Mouse (Mus musculus) heart, embryonic 11.5 days (tissue): ENCODE results near the gene Gch1. TPM values are rescaled to one million over a fixed set of nuclear protein-coding genes. Genes with fewer than 3 reads are reported as not detected.

Experiments
- ATAC-seq: fragments of 200-750 bp; cut with Nextera tagmentation; replicated peaks from 2 replicates; pipeline ENCODE4 v1.8.0; 2017; ENCODE audit warnings: moderate library complexity; ENCODE audit not compliant: insufficient number of reproducible peaks, low FRiP score, low TSS enrichment
- H3K27ac ChIP-seq: fragments of 300-500 bp; sonication (generic); 2 replicates; pipeline ENCODE4 v1.5.1; 2014; ENCODE audit warnings: mild to moderate bottlenecking, low read depth, low read length
- H3K27me3 ChIP-seq: fragments of 300-500 bp; sonication (generic); 2 replicates; pipeline ENCODE4 v1.6.1; 2014; ENCODE audit warnings: mild to moderate bottlenecking, low read length, mixed read lengths; ENCODE audit not compliant: control insufficient read depth, insufficient read depth
- H3K36me3 ChIP-seq: fragments of 300-500 bp; sonication (generic); 2 replicates; pipeline ENCODE4 v1.6.1; 2014; ENCODE audit warnings: mild to moderate bottlenecking, low read length, moderate library complexity, mixed read lengths; ENCODE audit not compliant: control insufficient read depth, insufficient read depth
- H3K4me1 ChIP-seq: fragments of 300-500 bp; sonication (generic); 2 replicates; pipeline ENCODE4 v1.6.1; 2014; ENCODE audit warnings: low read length; ENCODE audit not compliant: control insufficient read depth, insufficient read depth
- H3K4me2 ChIP-seq: fragments of 300-500 bp; sonication (generic); 2 replicates; pipeline ENCODE4 v1.6.1; 2014; ENCODE audit warnings: mild to moderate bottlenecking, moderate library complexity
- H3K4me3 ChIP-seq: fragments of 300-500 bp; sonication (generic); 2 replicates; pipeline ENCODE4 v1.5.1; 2014; ENCODE audit warnings: low read depth, low read length
- H3K9ac ChIP-seq: fragments of 300-500 bp; sonication (generic); 2 replicates; pipeline ENCODE4 v1.6.1; 2014; ENCODE audit warnings: mild to moderate bottlenecking, low read depth, low read length, moderate library complexity
- H3K9me3 ChIP-seq: fragments of 300-500 bp; sonication (generic); replicated peaks from 2 replicates; pipeline ENCODE4 v1.6.1; 2016; ENCODE audit warnings: low read length; ENCODE audit not compliant: control insufficient read depth
- WGBS: fragments of 180-500 bp; shearing (Covaris S2); extraction: QIAGEN DNeasy Blood & Tissue Kit; methylation state at CpG from one replicate; pipeline ENCODE4 v1.1.7; 2014; ENCODE audit not compliant: insufficient replicate concordance; 5-methylcytosine and 5-hydroxymethylcytosine counted together
- polyA plus RNA-seq: library from polyadenylated mRNA; unstranded; fragments of >200 nt; fragmentation: Nextera tagmentation; extraction: Ambion mirVana; gene quantifications from 2 replicates; pipeline ENCODE4 v1.2.1, GENCODE M21; 2014

The Gch1 gene
- polyA plus RNA-seq, 1 experiment from 2014 or later, result 7.5 TPM

DNA sequence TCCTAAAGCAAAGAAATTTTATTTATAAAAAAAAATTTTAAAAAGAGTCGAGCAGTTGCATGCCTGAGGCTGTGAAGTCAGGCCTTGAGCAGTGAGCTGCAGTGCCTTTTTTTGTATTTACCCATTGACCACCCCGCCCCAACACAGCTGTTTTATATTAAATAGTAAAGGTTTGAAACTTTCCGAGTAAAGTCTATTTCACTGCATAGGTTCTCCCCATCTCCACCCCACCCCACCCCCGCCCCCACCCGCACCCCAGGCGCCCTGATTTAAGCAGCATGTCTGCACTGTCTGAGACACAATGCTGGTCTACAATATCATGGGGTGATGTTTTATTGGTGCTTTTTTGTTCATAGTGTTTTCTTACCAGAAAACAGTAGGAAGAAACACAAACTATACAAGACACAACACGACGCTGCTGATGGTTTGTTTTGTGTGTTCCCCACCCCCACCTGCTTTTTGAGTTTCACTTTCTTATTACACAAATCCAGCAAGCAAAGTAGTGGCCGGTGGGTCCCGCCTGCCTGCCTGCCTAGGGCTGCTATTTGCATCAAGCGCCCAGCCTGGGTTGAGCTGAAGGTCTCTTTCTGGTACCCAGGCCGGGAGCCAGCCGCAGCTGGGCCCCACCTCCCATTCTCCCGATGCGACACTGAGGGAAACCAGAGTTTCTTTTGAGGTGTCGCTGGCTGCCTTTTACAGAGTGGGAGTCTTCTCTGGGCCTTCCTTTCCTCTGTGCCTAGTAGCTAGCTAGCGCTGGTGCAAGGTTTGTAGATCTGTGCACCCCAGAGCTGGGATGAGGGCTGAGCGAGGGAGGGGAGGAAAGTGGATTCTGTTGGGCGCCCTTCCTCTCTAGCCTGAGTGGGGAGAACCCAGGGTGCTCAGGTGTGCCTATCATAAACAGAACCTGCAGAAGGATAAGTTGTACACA, 84.7 kb downstream of the Gch1 start:
- Histone ChIP-seq H3K36me3 (peaks cover 2% of the 10 kb centered on the region; the same call in 1 of the 2 replicates), H3K9me3 (no peaks in the 10 kb centered on the region), H3K4me2 (0 out of 2 replicates have a peak overlapping the region, but pooled peaks have one; percentile 11), H3K27me3 (no peaks in the 10 kb centered on the region), H3K4me3 (no peak overlapping the region), H3K27ac (no peak overlapping the region), H3K4me1 (peaks cover 6% of the 10 kb centered on the region), H3K9ac (no peak overlapping the region)
- whole genome bisulfite sequencing, result 44% methylated on average over 19 of the region's 19 CpGs
- no peak for ATAC-seq

Other genes with a start within 250 kb of the Gch1 start
- gene Wdhd1, start 87.4 kb upstream of the Gch1 start, polyA plus RNA-seq, result 22.1 and 25.8 TPM in 2 replicates
- 3.0 and 3.9 TPM in 2 replicates for gene Socs4, start 87.5 kb upstream of the Gch1 start, polyA plus RNA-seq
- gene Mapk1ip1l, start 108.9 kb upstream of the Gch1 start, polyA plus RNA-seq, result 65.1 and 70.4 TPM in 2 replicates
- 1.9 and 2.7 TPM in 2 replicates for gene Lgals3, start 178.3 kb upstream of the Gch1 start, polyA plus RNA-seq
- gene Dlgap5, start 229.0 kb upstream of the Gch1 start, polyA plus RNA-seq, result 47.8 and 47.9 TPM in 2 replicates